Mouse (Mus musculus): ENCODE results near the gene Acer3. TPM values are rescaled to one million over a fixed set of nuclear protein-coding genes. Genes with fewer than 3 reads are reported as not detected.

The Acer3 gene
- polyA plus RNA-seq (2014; fragmentation: Illumina TruSeq; extraction: RNeasy Lipid Tissue Mini Kit (QIAGEN cat#74804); ENCODE audit: low read depth, low replicate concordance): 39.0 TPM

DNA sequence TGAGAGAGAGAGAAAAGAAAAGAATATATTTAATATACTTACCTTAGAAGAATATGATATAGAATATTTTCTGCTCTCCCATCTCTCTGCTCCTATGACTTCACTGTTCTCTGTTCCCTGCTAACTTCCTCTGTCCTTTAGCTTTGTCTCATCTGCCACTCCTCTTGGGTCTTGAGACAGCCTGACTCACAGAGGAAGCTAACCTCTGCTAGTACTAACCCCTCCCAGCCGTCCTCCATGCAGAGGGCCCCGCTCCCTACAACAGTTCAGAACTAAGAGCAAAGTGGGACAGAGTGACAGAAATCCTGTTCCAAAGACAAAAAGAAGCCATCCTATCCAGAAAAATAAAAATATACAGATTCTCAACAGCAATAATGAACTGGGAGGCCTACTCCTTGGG lies at the start of gene Acer3:
TSS of gene Acer3 (minus strand) at position 126 of the 400 bp plus-strand sequence.

DNA sequence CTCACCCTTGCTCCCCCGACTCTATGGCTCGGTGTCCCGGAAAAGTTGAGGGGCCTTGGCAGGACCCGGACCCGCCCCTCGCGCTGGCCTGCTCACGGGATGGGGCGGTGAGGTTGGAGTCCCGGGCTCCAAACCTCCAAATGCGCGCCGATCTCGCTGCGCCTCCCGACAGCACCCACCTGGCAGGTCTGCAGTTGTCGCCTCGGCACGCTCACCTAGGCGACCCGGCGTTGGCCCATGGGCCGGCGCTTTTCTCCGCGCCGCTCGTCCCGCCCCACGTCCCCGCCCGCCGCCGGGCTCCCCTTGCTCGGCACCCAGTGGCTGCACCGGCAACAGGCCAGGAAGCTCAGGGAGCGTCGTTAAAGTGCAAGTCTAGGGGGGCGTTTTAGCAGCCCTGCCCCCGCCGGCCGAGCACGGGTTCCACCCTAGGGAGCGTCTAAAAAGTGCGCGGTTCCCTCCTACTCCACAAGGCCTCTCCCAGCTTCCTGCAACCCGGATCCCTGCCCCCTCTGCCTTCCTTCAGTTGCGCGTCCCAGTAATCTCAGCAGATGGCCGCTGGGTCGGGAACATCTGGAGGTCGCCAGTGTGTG lies 40.1 kb upstream of the Acer3 start, which contains the start of gene Tsku:
TSS of gene Tsku (minus strand) at position 266 of the 590 bp plus-strand sequence.

DNA sequence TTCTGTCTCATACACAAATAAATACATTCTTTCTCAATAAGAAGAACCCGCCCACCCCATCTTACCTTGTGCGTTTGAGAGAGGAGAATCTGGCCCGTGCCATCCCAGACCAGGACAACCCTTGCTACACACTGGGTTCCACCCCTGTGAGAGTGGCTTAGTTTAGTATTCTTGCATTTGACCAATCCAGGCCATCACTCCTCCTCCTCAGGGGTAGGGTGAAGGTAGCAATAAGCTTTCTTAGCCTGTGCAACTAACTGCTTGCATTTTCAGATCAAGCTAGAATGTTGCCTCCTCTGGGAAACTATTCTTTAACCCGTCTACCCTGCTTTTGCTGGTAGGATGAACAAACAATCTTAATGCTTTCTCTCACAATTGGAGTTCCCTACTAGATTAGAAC lies 121.6 kb downstream of the Acer3 start, which contains the start of gene B3gnt6:
TSS of gene B3gnt6 (minus strand) at position 101 of the 400 bp plus-strand sequence.

DNA sequence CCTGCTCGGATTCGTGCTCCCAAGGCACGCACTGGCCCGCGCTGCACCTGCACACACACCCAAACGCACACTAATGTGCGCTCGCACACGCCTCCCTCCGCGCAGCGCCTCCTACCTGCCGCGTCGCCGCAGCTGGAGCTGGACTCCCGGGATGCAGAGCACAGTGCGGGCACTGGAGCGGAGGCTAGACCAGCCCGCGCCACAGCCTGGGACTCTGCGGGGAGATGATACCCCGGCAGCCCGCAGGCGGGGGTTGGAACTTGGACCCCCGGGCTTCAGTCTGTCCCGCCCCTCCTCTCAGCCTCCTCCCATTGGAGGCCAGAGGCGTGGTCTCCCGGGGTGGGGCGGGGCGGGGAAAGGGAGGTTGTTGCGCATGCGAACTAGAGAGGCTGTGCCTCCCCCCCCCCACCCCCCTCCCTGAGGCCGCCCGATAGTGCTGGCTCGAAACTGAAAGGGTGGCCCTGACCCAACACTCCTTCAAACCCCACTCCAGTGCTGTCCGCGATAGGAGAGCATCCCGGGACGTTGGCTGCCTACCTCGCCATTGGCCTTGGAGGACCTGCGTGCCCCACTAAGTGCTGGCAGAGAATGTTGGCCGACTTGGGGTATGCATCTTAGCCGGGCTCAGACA lies 143.0 kb downstream of the Acer3 start, which contains the start of gene Capn5:
TSS of gene Capn5 (minus strand) at position 346 of the 631 bp plus-strand sequence.

Other genes starting within 250 kb of the Acer3 start
- gene Myo7a, start 201.7 kb downstream of the Acer3 start, polyA plus RNA-seq (2014; fragmentation: Illumina TruSeq; extraction: RNeasy Lipid Tissue Mini Kit (QIAGEN cat#74804); ENCODE audit: low read depth, low replicate concordance): 13.7 TPM
- not detected for gene Omp, start 175.7 kb downstream of the Acer3 start, polyA plus RNA-seq (2014; fragmentation: Illumina TruSeq; extraction: RNeasy Lipid Tissue Mini Kit (QIAGEN cat#74804); ENCODE audit: low read depth, low replicate concordance)
- 1.0 TPM for gene Capn5, start 142.9 kb downstream of the Acer3 start, polyA plus RNA-seq (2014; fragmentation: Illumina TruSeq; extraction: RNeasy Lipid Tissue Mini Kit (QIAGEN cat#74804); ENCODE audit: low read depth, low replicate concordance)
- not detected for gene B3gnt6, start 121.7 kb downstream of the Acer3 start, polyA plus RNA-seq (2014; fragmentation: Illumina TruSeq; extraction: RNeasy Lipid Tissue Mini Kit (QIAGEN cat#74804); ENCODE audit: low read depth, low replicate concordance)
- 2.3 TPM for gene Tsku, start 40.1 kb upstream of the Acer3 start, polyA plus RNA-seq (2014; fragmentation: Illumina TruSeq; extraction: RNeasy Lipid Tissue Mini Kit (QIAGEN cat#74804); ENCODE audit: low read depth, low replicate concordance)
- gene Gucy2d, start 119.2 kb upstream of the Acer3 start, polyA plus RNA-seq (2014; fragmentation: Illumina TruSeq; extraction: RNeasy Lipid Tissue Mini Kit (QIAGEN cat#74804); ENCODE audit: low read depth, low replicate concordance): not detected
- 1.0 TPM for gene Lrrc32, start 168.1 kb upstream of the Acer3 start, polyA plus RNA-seq (2014; fragmentation: Illumina TruSeq; extraction: RNeasy Lipid Tissue Mini Kit (QIAGEN cat#74804); ENCODE audit: low read depth, low replicate concordance)